Mouse (Mus musculus) intestine, embryonic 15.5 days (tissue): ENCODE results near the gene Acss1. TPM values are rescaled to one million over a fixed set of nuclear protein-coding genes. Genes with fewer than 3 reads are reported as not detected.

Experiments
- ATAC-seq: fragments of 200-750 bp; cut with Nextera tagmentation; 2 replicates; pipeline ENCODE4 v1.8.0; 2017; ENCODE audit warnings: moderate TSS enrichment, moderate library complexity
- H3K27ac ChIP-seq: fragments of 300-500 bp; sonication (generic); 2 replicates; pipeline ENCODE4 v1.5.1; 2015; ENCODE audit warnings: mild to moderate bottlenecking, inconsistent platforms
- H3K27me3 ChIP-seq: fragments of 300-500 bp; sonication (generic); replicated peaks from 2 replicates; pipeline ENCODE4 v1.6.1; 2015; ENCODE audit warnings: inconsistent platforms
- H3K36me3 ChIP-seq: fragments of 300-500 bp; sonication (generic); 2 replicates; pipeline ENCODE4 v1.6.1; 2015; ENCODE audit warnings: inconsistent platforms
- H3K4me1 ChIP-seq: fragments of 300-500 bp; sonication (generic); replicated peaks from 2 replicates; pipeline ENCODE4 v1.6.1; 2015; ENCODE audit warnings: inconsistent platforms
- H3K4me2 ChIP-seq: fragments of 300-500 bp; sonication (generic); replicated peaks from 2 replicates; pipeline ENCODE4 v1.6.1; 2015; ENCODE audit warnings: mild to moderate bottlenecking, inconsistent platforms
- H3K4me3 ChIP-seq: fragments of 300-500 bp; sonication (generic); replicated peaks from 2 replicates; pipeline ENCODE4 v1.5.1; 2015; ENCODE audit warnings: inconsistent platforms
- H3K9ac ChIP-seq: fragments of 300-500 bp; sonication (generic); 2 replicates; pipeline ENCODE4 v1.6.1; 2015; ENCODE audit warnings: inconsistent platforms
- H3K9me3 ChIP-seq: fragments of 300-500 bp; sonication (generic); 2 replicates; pipeline ENCODE4 v1.6.1; 2016; ENCODE audit warnings: inconsistent platforms
- WGBS: fragments of 180-500 bp; shearing (Covaris S2); methylation state at CpG from one replicate; pipeline ENCODE4 v1.1.7; 2015; 5-methylcytosine and 5-hydroxymethylcytosine counted together
- polyA plus RNA-seq: library from polyadenylated mRNA; unstranded; fragments of >200 nt; fragmentation: Nextera tagmentation; extraction: Ambion mirVana; gene quantifications from 2 replicates; pipeline ENCODE4 v1.2.1, GENCODE M21; 2015

The Acss1 gene
- polyA plus RNA-seq, 1 experiment from 2014 or later, result 20.4 TPM

- no peaks in the 10 kb centered on the region for H3K36me3 ChIP-seq
- no peak overlapping the region for H3K4me2 ChIP-seq
- H3K9me3 ChIP-seq, result no peaks in the 10 kb centered on the region
- H3K4me1 ChIP-seq, result no peaks in the 10 kb centered on the region
- H3K27ac ChIP-seq, result no peak overlapping the region
- H3K9ac ChIP-seq, result no peak overlapping the region
- WGBS, result 80% methylated on average over 5 of the region's 5 CpGs
- no peak for ATAC-seq
- H3K27me3 ChIP-seq, result no peaks in the 10 kb centered on the region
- H3K4me3 ChIP-seq, result no peak overlapping the region
These were observed 89.7 kb downstream of the Acss1 start for GRCm38 (mm10) chr2:150578603-150579002.

GRCm38 (mm10) chr2:150576256-150576655 lies 92.0 kb downstream of the Acss1 start:
- no peaks in the 10 kb centered on the region for H3K27me3 ChIP-seq
- H3K4me1 ChIP-seq, result no peaks in the 10 kb centered on the region
- no peaks in the 10 kb centered on the region for H3K9me3 ChIP-seq
- no peak overlapping the region for H3K4me2 ChIP-seq
- H3K4me3 ChIP-seq, result no peak overlapping the region
- H3K36me3 ChIP-seq, result no peaks in the 10 kb centered on the region
- no peak overlapping the region for H3K9ac ChIP-seq
- no peak overlapping the region for H3K27ac ChIP-seq
- ATAC-seq, result no peak
- WGBS, result 92% methylated on average over 1 of the region's 1 CpGs

DNA sequence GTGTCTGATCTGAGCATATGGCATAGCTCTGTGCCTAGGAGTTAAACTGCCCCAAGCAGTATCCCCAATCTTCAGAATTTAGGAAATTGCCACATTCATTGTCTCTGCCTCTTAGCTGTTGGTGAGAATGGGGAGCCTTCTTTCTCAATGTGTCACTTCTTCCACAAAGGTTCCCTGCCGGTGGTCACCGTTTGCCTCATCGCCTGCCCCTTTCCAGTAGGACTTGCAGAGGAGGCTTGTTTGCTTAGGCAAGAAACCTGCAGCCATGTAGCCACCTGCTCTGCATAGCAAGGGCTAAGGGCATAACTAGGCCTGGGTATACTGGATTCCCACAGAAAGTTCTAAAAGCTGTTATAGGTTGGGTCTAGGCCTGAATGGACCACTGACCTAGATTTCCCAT lies 95.8 kb downstream of the Acss1 start:
- 85% methylated on average over 3 of the region's 3 CpGs for WGBS
- H3K36me3 ChIP-seq, result no peaks in the 10 kb centered on the region
- ATAC-seq, result no peak
- no peaks in the 10 kb centered on the region for H3K9me3 ChIP-seq
- H3K4me1 ChIP-seq, result no peaks in the 10 kb centered on the region
- H3K27ac ChIP-seq, result no peak overlapping the region
- H3K27me3 ChIP-seq, result no peaks in the 10 kb centered on the region
- H3K4me3 ChIP-seq, result no peak overlapping the region
- no peak overlapping the region for H3K4me2 ChIP-seq
- H3K9ac ChIP-seq, result no peak overlapping the region

DNA sequence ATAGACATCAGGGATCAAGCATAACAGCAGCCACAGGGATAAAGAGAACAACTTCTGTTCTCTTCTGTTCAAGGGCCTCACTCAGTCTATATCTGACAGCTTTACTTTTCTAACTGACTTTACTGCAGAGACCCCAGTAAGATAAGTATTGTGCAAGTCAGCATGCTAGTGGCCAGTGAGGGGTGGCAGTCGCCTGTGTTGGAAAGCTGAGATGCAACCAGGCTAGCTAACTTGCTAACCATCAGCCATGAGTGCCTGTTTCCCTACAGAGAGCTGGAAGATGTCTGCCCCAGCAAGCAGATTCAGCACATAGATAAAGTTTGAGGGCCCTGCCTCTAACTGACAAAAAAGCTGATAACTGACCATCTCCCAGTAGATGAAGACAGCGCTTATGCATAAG lies 97.5 kb downstream of the Acss1 start:
- Histone ChIP-seq H3K9ac (no peak overlapping the region), H3K4me2 (no peak overlapping the region), H3K4me3 (no peak overlapping the region), H3K36me3 (no peaks in the 10 kb centered on the region), H3K4me1 (no peaks in the 10 kb centered on the region), H3K27ac (no peak overlapping the region), H3K9me3 (no peaks in the 10 kb centered on the region), H3K27me3 (no peaks in the 10 kb centered on the region)
- 94% methylated on average over 2 of the region's 2 CpGs for WGBS
- ATAC-seq, result no peak

DNA sequence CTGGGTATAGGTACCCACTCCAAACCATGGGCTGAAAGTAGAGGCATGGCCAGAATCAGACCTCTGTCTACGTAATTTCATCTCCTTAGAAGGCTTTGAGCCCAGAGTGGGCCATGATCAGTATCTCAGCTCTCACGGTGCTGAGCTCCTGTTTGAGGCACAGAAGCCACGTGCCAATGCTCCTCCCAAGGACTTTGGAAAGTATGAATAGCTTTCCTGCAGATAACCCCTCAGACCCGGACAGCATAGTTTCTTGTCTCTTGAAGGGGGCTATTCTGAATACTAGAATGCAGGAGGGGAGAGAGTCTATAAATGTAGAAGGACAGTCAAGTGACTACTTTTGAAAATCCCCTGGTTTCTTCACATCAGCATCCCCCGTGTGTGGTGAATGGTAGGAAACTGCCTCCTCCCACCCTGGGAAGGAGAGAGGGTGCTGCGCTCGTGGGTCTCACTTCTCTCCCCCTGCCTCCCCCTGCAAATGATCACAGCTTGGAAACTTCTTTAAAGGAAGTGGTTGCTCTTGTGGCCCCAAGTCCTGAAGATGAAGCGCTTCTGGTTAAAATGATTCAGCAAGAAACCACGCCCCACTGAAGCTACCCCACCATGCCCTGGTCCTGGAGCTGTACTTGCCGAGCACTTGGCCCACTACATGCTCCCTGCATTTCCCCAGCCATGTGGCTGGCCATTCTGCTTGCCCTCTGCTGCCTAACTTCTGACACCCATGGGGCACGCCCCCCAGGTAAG lies 98.3 kb downstream of the Acss1 start, which contains the start of gene Cst7:
Gene Cst7 (plus strand): TSS at position 569 of the 744 bp plus-strand sequence.
- H3K4me1 ChIP-seq, result no peaks in the 10 kb centered on the region
- no peaks in the 10 kb centered on the region for H3K27me3 ChIP-seq
- no peaks in the 10 kb centered on the region for H3K9me3 ChIP-seq
- no peak for ATAC-seq
- H3K36me3 ChIP-seq, result no peaks in the 10 kb centered on the region
- no peak within 1 kb of the TSS for H3K4me3 ChIP-seq
- 72% methylated on average over 11 of the region's 11 CpGs for WGBS
- no peak within 1 kb of the TSS for H3K27ac ChIP-seq
- H3K9ac ChIP-seq, result no peak within 1 kb of the TSS
- no peak within 1 kb of the TSS for H3K4me2 ChIP-seq

Other genes with a start within 250 kb of the Acss1 start
- 5.0 and 6.4 TPM in 2 replicates for gene Zfp442, start 217.0 kb downstream of the Acss1 start, polyA plus RNA-seq
- gene Zfp345, start 183.4 kb downstream of the Acss1 start, polyA plus RNA-seq, result not detected in 2 replicates
- 0.34 and 0.58 TPM in 2 replicates for gene Cst7, start 98.1 kb downstream of the Acss1 start, polyA plus RNA-seq
- 36.3 and 38.7 TPM in 2 replicates for gene Apmap, start 59.9 kb downstream of the Acss1 start, polyA plus RNA-seq
- not detected in 2 replicates for gene Vsx1, start 20.9 kb upstream of the Acss1 start, polyA plus RNA-seq
- gene Entpd6, start 80.5 kb upstream of the Acss1 start, polyA plus RNA-seq, result 26.5 and 28.3 TPM in 2 replicates
- gene Pygb, start 118.2 kb upstream of the Acss1 start, polyA plus RNA-seq, result 85.8 and 86.2 TPM in 2 replicates
- 52.5 and 53.3 TPM in 2 replicates for gene Abhd12, start 236.2 kb upstream of the Acss1 start, polyA plus RNA-seq
- 28.1 and 32.4 TPM in 2 replicates for gene Gins1, start 236.9 kb upstream of the Acss1 start, polyA plus RNA-seq